Mouse (Mus musculus) monocyte, adult 2 months (primary cell): ENCODE measurements around the gene Naa20.

ENCODE experiments used
- DNase-seq, 2 experiments: peaks; one replicate each; pipeline ENCODE4 v3.0.0; 2022; ENCODE audit warnings: low spot score in 2 of 2, low read depth in 1 of 2

Gene Naa20

GRCm38 (mm10) chr2:145948402-145948954 is 46.6 kb downstream of the Naa20 start:
- DNase-seq: no peak

DNA sequence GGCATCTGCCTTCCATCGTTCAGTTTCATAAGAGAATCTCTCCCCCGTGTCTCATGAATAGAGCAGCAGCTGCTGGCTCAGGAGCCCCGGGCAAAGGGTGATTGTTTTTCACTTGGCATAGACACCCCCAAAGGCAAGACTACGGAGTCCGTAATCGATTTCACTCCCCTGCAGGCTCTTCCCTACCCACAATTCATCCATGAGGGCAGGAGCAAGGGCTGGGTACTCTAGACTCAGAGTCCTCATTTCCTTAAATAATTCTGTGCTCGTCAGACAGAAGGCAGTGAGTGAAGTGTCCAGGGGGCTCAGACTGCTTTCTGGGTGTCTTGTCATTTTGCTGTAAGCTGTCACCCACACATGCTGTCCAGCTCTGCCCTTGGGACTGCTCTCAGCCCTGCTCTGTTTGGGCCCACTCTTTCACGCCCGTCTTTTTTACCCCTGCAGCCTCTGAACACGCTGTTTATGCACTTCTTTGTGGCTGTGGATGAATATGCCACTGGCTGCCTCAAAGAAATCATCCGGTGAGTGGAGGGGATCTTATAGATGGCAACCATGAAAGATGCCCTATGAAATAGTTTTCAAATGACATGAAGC is 47.7 kb downstream of the Naa20 start:
- no peak for DNase-seq

GRCm38 (mm10) chr2:145950239-145950638 is 48.3 kb downstream of the Naa20 start:
- DNase-seq: no peak

DNA sequence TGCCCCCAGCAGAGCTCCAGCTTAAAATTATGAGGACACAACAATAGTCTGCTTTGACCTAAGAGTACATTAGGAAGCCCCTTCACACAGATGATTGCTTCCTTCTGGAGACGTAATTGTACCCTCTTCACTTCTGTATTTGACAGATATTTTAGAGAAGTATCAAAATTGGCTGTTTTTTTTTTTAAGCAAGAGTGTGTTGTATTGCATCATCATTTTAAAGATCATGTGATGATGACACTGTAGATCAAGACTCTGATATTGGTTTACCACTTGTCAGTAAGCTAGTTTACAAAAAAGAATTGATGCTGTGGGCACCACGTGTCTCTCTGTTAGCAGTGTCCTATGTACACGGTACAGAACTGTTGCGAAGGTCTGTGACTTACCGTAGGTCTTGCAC is 50.8 kb downstream of the Naa20 start:
- DNase-seq: no peak

- DNase-seq: no peak
Observed at GRCm38 (mm10) chr2:145955844-145956243, 53.9 kb downstream of the Naa20 start.

DNA sequence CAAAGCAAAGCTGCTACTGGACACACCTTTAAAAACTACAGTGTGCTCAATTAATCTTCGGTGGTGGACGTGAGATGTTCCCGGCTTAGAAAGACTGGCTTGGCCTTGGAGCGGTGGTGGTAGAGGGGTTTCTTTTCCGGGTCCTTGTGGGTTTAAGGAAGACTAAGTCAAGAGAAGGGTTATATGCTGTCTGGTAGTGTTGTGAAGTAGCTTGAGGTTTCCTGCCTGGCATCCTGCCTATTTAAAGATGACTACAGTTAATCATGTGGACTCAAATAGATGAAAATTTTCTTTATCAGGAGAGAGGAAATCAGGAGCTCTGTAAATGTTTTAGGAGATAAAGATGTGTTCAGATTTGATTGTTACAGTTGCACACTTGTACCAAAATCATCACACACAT is 54.4 kb downstream of the Naa20 start:
- no peak for DNase-seq

DNA sequence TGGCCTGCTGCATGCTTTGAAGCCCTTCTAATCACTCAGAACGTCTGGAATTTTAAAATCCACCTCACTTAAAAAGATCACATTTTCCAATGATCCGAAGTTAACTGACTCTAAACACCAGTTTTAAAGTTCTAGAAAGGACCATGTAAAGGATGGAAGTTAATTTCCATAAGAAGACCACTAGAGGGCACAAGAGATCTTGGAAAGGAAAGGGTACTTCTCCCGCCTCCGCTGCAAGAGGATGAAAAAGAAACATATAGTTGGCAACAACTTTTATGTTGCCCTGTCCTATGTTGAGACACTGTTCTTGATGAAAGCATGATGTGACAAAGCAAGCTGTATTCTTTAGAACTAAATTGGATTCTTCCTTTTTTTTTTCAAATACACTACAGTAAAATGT is 55.6 kb downstream of the Naa20 start:
- no peak for DNase-seq

DNA sequence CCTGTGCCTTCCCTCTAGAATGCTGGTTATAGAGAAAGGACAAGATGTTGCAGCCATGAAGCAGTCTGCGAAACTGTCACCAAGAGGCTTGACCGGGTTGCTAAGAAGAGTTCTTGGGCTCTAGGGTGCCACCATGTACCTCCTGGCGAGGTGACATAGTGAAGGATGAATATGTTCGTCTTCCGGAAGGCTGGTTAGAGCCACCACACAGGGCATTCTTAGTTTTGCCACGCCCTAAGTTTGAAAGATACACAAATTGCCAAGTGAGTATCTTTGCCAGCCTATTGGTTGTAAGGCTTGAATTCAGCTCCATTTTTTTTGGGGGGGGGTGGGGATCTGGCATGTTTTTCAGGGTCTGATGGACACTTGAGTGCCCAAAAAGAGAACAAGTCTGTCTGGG is 56.2 kb downstream of the Naa20 start:
- no peak for DNase-seq

DNA sequence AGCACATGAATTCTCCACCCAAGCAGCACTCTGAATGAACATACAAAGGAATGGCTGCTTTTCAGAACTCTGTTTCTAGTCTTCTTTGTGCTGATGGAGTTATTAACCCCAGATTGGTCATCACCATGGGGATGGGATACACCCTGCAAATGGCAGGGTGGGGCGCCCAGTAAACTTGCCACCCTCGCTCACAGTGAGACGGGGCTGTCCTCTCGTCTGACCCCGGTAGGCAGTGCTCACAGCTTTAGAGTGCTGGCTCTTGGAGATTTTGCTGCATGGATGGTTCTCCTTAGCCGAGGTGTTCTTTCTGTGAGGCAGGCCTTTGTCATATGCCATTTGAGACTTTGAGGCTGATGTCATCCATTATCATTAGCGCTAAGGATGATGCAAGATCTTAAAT is 56.7 kb downstream of the Naa20 start:
- no peak for DNase-seq

GRCm38 (mm10) chr2:145961861-145962260 is 60.0 kb downstream of the Naa20 start:
- no peak for DNase-seq
